Mouse (Mus musculus): ENCODE data around the gene Khnyn. TPM values are rescaled to one million over a fixed set of nuclear protein-coding genes. Genes with fewer than 3 reads are reported as not detected.

The Khnyn gene
- total RNA-seq (2014; rRNA removed): 13.6 and 20.0 TPM in 2 replicates
- 3.2 and 5.3 TPM in 2 replicates for polyA plus RNA-seq (2015; fragmentation: Nextera tagmentation; extraction: Ambion mirVana)

GRCm38 (mm10) chr14:55884713-55885113 is at the start of gene Khnyn:
TSS of gene Khnyn (plus strand) at chr14:55884947.
- Histone ChIP-seq H3K4me3 (ENCODE audit: low read depth, low read length) (peak within 1 kb of the TSS; percentile 80), H3K9ac (peak within 1 kb of the TSS; percentile 87), H3K27me3 (ENCODE audit: insufficient read depth, low read length) (no peaks in the 10 kb centered on the region), H3K4me2 (ENCODE audit: low read depth) (peak within 1 kb of the TSS; percentile 88), H3K9me3 (ENCODE audit: low read length) (no peaks in the 10 kb centered on the region), H3K27ac (ENCODE audit: low read depth, low read length) (peak within 1 kb of the TSS; percentile 78), H3K4me1 (ENCODE audit: insufficient read depth) (peaks cover 10% of the 10 kb centered on the region), H3K36me3 (ENCODE audit: insufficient read depth) (peaks cover 26% of the 10 kb centered on the region)
- TF ChIP-seq CTCF (IDR thresholded peaks at IDR 0.05; ENCODE audit: low read depth): no peak
- ATAC-seq (peak; percentile 90), DNase-seq (peak; percentile 77)
- under 1% methylated on average over 27 of the region's 30 CpGs for WGBS

GRCm38 (mm10) chr14:55838312-55838711 is 46.4 kb upstream of the Khnyn start:
- WGBS: 87% methylated on average over 5 of the region's 5 CpGs
- no peaks in the 10 kb centered on the region for H3K36me3 ChIP-seq (ENCODE audit: insufficient read depth)
- no peak for ATAC-seq

DNA sequence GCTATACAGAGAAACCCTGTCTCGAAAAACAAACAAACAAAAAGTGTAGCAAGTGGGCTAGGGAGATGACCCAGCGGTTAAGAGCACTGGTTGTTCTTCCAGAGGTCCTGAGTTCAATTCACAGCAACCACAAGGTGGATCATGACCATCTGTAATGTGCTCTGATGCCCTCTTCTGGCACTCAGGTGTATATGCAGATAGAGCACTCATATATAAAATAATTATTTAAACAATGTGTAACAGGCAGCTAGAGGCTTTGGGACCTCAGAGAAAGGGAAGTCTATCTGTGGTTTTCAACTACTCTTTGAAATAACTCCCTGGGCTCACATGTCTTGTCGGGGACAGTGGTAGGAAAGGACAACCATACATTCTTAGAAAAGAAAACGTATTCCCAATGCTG is 46.0 kb upstream of the Khnyn start:
- WGBS: 92% methylated on average over 4 of the region's 4 CpGs
- no peaks in the 10 kb centered on the region for H3K9me3 ChIP-seq (ENCODE audit: low read length)
- H3K27ac ChIP-seq (ENCODE audit: low read depth, low read length): no peak overlapping the region
- DNase-seq (no peak), ATAC-seq (no peak)
- H3K4me1 ChIP-seq (ENCODE audit: insufficient read depth): no peaks in the 10 kb centered on the region
- H3K4me2 ChIP-seq (ENCODE audit: low read depth): no peak overlapping the region
- H3K9ac ChIP-seq: no peak overlapping the region
- H3K4me3 ChIP-seq (ENCODE audit: low read depth, low read length): no peak overlapping the region
- no peaks in the 10 kb centered on the region for H3K27me3 ChIP-seq (ENCODE audit: insufficient read depth, low read length)
- no peaks in the 10 kb centered on the region for H3K36me3 ChIP-seq (ENCODE audit: insufficient read depth)
- TF ChIP-seq CTCF (IDR thresholded peaks at IDR 0.05; ENCODE audit: low read depth): no peak

More at GRCm38 (mm10) chr14:55838312-55838711, 46.4 kb upstream of the Khnyn start:
- Histone ChIP-seq H3K4me3 (ENCODE audit: low read depth, low read length) (no peak overlapping the region), H3K9ac (no peak overlapping the region), H3K4me2 (ENCODE audit: low read depth) (no peak overlapping the region), H3K27ac (ENCODE audit: low read depth, low read length) (no peak overlapping the region), H3K4me1 (ENCODE audit: insufficient read depth) (no peaks in the 10 kb centered on the region), H3K27me3 (ENCODE audit: insufficient read depth, low read length) (no peaks in the 10 kb centered on the region), H3K9me3 (ENCODE audit: low read length) (no peaks in the 10 kb centered on the region)
- TF ChIP-seq CTCF (IDR thresholded peaks at IDR 0.05; ENCODE audit: low read depth): no peak
- DNase-seq: no peak

DNA sequence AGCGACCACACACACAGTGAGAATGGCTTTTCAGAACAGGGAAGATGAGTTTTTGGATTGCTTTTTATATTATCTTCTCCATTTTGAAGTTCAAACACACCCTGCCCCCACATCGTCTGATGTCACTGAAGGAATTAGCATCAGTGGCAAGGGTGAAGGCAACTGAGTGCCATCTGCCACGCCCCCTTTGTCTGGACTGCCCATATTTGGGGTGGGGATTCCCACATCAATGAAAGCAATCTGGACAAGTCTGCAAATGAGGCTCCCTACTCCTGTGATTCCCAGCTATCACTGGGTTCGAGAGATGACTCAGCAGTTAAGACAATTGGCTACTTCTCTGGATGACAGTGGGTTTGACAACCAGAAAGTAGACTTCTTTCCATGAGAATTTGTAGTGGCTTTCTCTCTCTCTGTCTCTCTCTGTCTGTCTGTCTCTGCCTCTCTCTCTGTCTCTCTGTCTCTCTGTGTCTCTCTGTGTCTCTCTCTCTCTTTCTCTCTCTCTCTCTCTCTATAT is 43.8 kb upstream of the Khnyn start:
- Histone ChIP-seq H3K9me3 (ENCODE audit: low read length) (no peaks in the 10 kb centered on the region), H3K27ac (ENCODE audit: low read depth, low read length) (no peak overlapping the region), H3K4me1 (ENCODE audit: insufficient read depth) (no peaks in the 10 kb centered on the region), H3K9ac (no peak overlapping the region), H3K4me2 (ENCODE audit: low read depth) (no peak overlapping the region), H3K36me3 (ENCODE audit: insufficient read depth) (no peaks in the 10 kb centered on the region), H3K27me3 (ENCODE audit: insufficient read depth, low read length) (no peaks in the 10 kb centered on the region), H3K4me3 (ENCODE audit: low read depth, low read length) (no peak overlapping the region)
- no peak for TF ChIP-seq CTCF (IDR thresholded peaks at IDR 0.05; ENCODE audit: low read depth)
- no peak for DNase-seq
- WGBS: 61% methylated on average over 4 of the region's 4 CpGs
- no peak for ATAC-seq

GRCm38 (mm10) chr14:55842794-55843193 is 42.0 kb upstream of the Khnyn start:
- Histone ChIP-seq H3K27me3 (ENCODE audit: insufficient read depth, low read length) (no peaks in the 10 kb centered on the region), H3K36me3 (ENCODE audit: insufficient read depth) (no peaks in the 10 kb centered on the region), H3K4me1 (ENCODE audit: insufficient read depth) (no peaks in the 10 kb centered on the region), H3K4me3 (ENCODE audit: low read depth, low read length) (no peak overlapping the region), H3K9me3 (ENCODE audit: low read length) (no peaks in the 10 kb centered on the region), H3K27ac (ENCODE audit: low read depth, low read length) (no peak overlapping the region), H3K9ac (no peak overlapping the region), H3K4me2 (ENCODE audit: low read depth) (no peak overlapping the region)
- 0 out of 2 replicates have a peak, but pooled peaks have one; percentile 12 for TF ChIP-seq CTCF (IDR thresholded peaks at IDR 0.05; ENCODE audit: low read depth)
- WGBS: 76% methylated on average over 4 of the region's 4 CpGs
- DNase-seq (no peak), ATAC-seq (no peak)

DNA sequence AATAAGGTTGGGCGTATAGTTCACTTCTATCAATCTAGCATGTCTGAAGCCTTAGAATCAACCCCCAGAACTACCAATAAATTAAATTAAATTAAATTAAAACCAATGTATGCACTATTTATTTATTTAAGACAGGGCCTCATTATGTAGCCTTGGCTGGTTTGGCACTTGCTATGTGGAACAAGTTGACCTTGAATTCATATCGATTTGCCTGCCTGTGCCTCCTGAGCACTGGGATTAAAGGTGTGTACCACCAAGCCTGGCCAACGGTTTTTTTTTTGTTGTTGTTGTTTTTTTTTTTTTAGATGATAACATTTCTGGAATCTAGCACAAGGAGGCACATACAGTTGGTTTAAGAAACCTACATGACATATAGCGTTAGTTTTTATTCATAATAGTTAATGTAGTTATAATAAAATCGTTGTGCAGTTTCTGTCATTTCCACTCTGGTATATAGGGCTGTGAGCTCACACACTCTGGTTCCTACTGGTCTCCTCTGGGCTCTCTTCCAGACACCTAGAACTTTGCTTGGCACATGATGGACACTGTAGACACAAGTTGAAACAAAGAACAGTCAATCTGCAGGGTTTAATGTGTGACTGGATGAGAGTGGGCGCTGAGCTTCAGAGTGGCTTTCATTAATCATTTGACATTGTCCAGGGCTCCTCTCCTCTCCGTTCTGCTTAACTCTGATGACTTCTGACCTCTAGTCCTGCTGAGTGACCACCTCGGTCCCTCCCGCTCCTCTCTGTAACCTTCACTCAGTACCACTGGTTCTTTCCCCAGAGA is 39.0 kb upstream of the Khnyn start:
- DNase-seq: no peak
- H3K36me3 ChIP-seq (ENCODE audit: insufficient read depth): no peaks in the 10 kb centered on the region
- no peak overlapping the region for H3K9ac ChIP-seq
- H3K4me1 ChIP-seq (ENCODE audit: insufficient read depth): no peaks in the 10 kb centered on the region
- no peak overlapping the region for H3K4me3 ChIP-seq (ENCODE audit: low read depth, low read length)
- H3K9me3 ChIP-seq (ENCODE audit: low read length): no peaks in the 10 kb centered on the region
- no peaks in the 10 kb centered on the region for H3K27me3 ChIP-seq (ENCODE audit: insufficient read depth, low read length)
- TF ChIP-seq CTCF (IDR thresholded peaks at IDR 0.05; ENCODE audit: low read depth): no peak
- ATAC-seq: no peak
- 88% methylated on average over 9 of the region's 9 CpGs for WGBS
- H3K27ac ChIP-seq (ENCODE audit: low read depth, low read length): no peak overlapping the region
- H3K4me2 ChIP-seq (ENCODE audit: low read depth): no peak overlapping the region

DNA sequence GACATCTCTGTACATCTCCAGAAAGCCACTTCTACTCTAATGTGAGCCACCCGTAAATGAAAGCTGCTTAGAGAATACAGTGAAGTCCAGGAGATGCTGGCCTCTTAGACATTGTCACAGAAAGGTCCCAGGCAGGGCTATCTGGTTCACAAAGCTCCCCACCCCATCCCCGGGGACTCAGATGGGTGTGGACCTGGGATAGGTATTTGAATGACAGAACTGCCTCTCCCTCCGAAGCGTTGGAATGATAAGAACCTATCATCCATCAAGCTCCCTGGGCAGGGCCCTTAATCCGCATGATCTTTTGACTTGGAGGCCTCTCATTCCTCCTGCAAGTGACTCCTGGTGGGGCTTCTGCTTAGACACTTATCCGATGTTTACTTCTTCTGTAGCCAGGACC is 33.9 kb upstream of the Khnyn start:
- H3K27ac ChIP-seq (ENCODE audit: low read depth, low read length): no peak overlapping the region
- no peak for TF ChIP-seq CTCF (IDR thresholded peaks at IDR 0.05; ENCODE audit: low read depth)
- H3K27me3 ChIP-seq (ENCODE audit: insufficient read depth, low read length): no peaks in the 10 kb centered on the region
- H3K4me3 ChIP-seq (ENCODE audit: low read depth, low read length): no peak overlapping the region
- peaks cover 4% of the 10 kb centered on the region; the same call in 1 of the 2 replicates for H3K4me1 ChIP-seq (ENCODE audit: insufficient read depth)
- ATAC-seq (no peak), DNase-seq (no peak)
- H3K9me3 ChIP-seq (ENCODE audit: low read length): no peaks in the 10 kb centered on the region
- 72% methylated on average over 6 of the region's 6 CpGs for WGBS
- H3K4me2 ChIP-seq (ENCODE audit: low read depth): no peak overlapping the region
- no peaks in the 10 kb centered on the region for H3K36me3 ChIP-seq (ENCODE audit: insufficient read depth)
- H3K9ac ChIP-seq: no peak overlapping the region
